Mouse (Mus musculus) ES-CJ7 (cell line): Measurements from ENCODE around the gene Ankrd28.

Source experiments
- DNase-seq: peaks from one replicate; pipeline ENCODE4 v3.0.0; 2011; ENCODE audit warnings: low read depth, low spot score

Ankrd28 gene

GRCm38 (mm10) chr14:31830571-31831369 is at the start of gene Ankrd28:
Gene Ankrd28, minus strand, starts transcription at chr14:31830651.
- peak; percentile 89 for DNase-seq

GRCm38 (mm10) chr14:31879456-31879855 is 49.0 kb upstream of the Ankrd28 start:
- no peak for DNase-seq

GRCm38 (mm10) chr14:31872130-31872529 is 41.7 kb upstream of the Ankrd28 start:
- no peak for DNase-seq

GRCm38 (mm10) chr14:31870436-31870835 is 40.0 kb upstream of the Ankrd28 start:
- DNase-seq: no peak

GRCm38 (mm10) chr14:31868591-31868990 is 38.1 kb upstream of the Ankrd28 start:
- no peak for DNase-seq

- peak; percentile 35 for DNase-seq
Measured at GRCm38 (mm10) chr14:31866366-31866765, 35.9 kb upstream of the Ankrd28 start.

GRCm38 (mm10) chr14:31858679-31859078 is 28.2 kb upstream of the Ankrd28 start:
- DNase-seq: no peak

GRCm38 (mm10) chr14:31857096-31857975 is 26.9 kb upstream of the Ankrd28 start:
- peak; percentile 32 for DNase-seq

GRCm38 (mm10) chr14:31856007-31856406 is 25.6 kb upstream of the Ankrd28 start:
- DNase-seq: no peak

- DNase-seq: no peak
Measured at GRCm38 (mm10) chr14:31854667-31855066, 24.2 kb upstream of the Ankrd28 start.

GRCm38 (mm10) chr14:31843571-31843970 is 13.1 kb upstream of the Ankrd28 start:
- DNase-seq: no peak

GRCm38 (mm10) chr14:31832022-31832421 is 1.6 kb upstream of the Ankrd28 start:
- no peak for DNase-seq

- DNase-seq: no peak
Measured at GRCm38 (mm10) chr14:31831370-31831712, 890 bp upstream of the Ankrd28 start.

- peak; percentile 52 for DNase-seq
Measured at GRCm38 (mm10) chr14:31829761-31830562, 489 bp downstream of the Ankrd28 start.

- no peak for DNase-seq
Measured at GRCm38 (mm10) chr14:31827221-31827620, 3.2 kb downstream of the Ankrd28 start.

- DNase-seq: no peak
Measured at GRCm38 (mm10) chr14:31809942-31810341, 20.5 kb downstream of the Ankrd28 start.

GRCm38 (mm10) chr14:31803791-31804190 is 26.7 kb downstream of the Ankrd28 start:
- DNase-seq: no peak

GRCm38 (mm10) chr14:31800976-31801375 is 29.5 kb downstream of the Ankrd28 start:
- DNase-seq: no peak

- no peak for DNase-seq
Measured at GRCm38 (mm10) chr14:31800446-31800845, 30.0 kb downstream of the Ankrd28 start.

- DNase-seq: no peak
Measured at GRCm38 (mm10) chr14:31798937-31799336, 31.5 kb downstream of the Ankrd28 start.

- no peak for DNase-seq
Measured at GRCm38 (mm10) chr14:31795535-31795934, 34.9 kb downstream of the Ankrd28 start.

- no peak for DNase-seq
Measured at GRCm38 (mm10) chr14:31794776-31795126, 35.7 kb downstream of the Ankrd28 start.
